Mouse (Mus musculus): ENCODE measurements around the gene Osbpl8.
"Not testable (repeated sequence)": the region's sequence is repeated elsewhere in the genome, so short reads cannot be mapped to it uniquely, and the experiment has no call there.

The Osbpl8 gene

GRCm38 (mm10) chr10:111185574-111186269 lies 21.2 kb downstream of the Osbpl8 start:
- no peak for DNase-seq (ENCODE audit: low spot score in 2 of 2)

GRCm38 (mm10) chr10:111189022-111189555 lies 24.5 kb downstream of the Osbpl8 start:
- no peak for DNase-seq (ENCODE audit: low spot score in 2 of 2)

- DNase-seq (ENCODE audit: low spot score in 2 of 2), result peak; percentile 41 to 68
Measured at GRCm38 (mm10) chr10:111190110-111190795, 25.7 kb downstream of the Osbpl8 start.

- no peak for DNase-seq (ENCODE audit: low spot score in 2 of 2)
Measured at GRCm38 (mm10) chr10:111193536-111193935, 29.0 kb downstream of the Osbpl8 start.

- DNase-seq (ENCODE audit: low spot score in 2 of 2), result no peak
Measured at GRCm38 (mm10) chr10:111196191-111196590, 31.6 kb downstream of the Osbpl8 start.

- not testable (repeated sequence) for DNase-seq (ENCODE audit: low spot score in 2 of 2)
Measured at GRCm38 (mm10) chr10:111198705-111199104, 34.2 kb downstream of the Osbpl8 start.

GRCm38 (mm10) chr10:111201120-111201519 lies 36.6 kb downstream of the Osbpl8 start:
- no peak for DNase-seq (ENCODE audit: low spot score in 2 of 2)

- no peak for DNase-seq (ENCODE audit: low spot score in 2 of 2)
Measured at GRCm38 (mm10) chr10:111201666-111202065, 37.1 kb downstream of the Osbpl8 start.

- no peak for DNase-seq (ENCODE audit: low spot score in 2 of 2)
Measured at GRCm38 (mm10) chr10:111204089-111204488, 39.5 kb downstream of the Osbpl8 start.

GRCm38 (mm10) chr10:111205421-111205820 lies 40.9 kb downstream of the Osbpl8 start:
- no peak for DNase-seq (ENCODE audit: low spot score in 2 of 2)

GRCm38 (mm10) chr10:111207386-111207785 lies 42.8 kb downstream of the Osbpl8 start:
- DNase-seq (ENCODE audit: low spot score in 2 of 2), result no peak

GRCm38 (mm10) chr10:111214084-111214483 lies 49.5 kb downstream of the Osbpl8 start:
- no peak for DNase-seq (ENCODE audit: low spot score in 2 of 2)

- no peak for DNase-seq (ENCODE audit: low spot score in 2 of 2)
Measured at GRCm38 (mm10) chr10:111214696-111215095, 50.1 kb downstream of the Osbpl8 start.

GRCm38 (mm10) chr10:111215572-111215971 lies 51.0 kb downstream of the Osbpl8 start:
- DNase-seq (ENCODE audit: low spot score in 2 of 2), result no peak

- no peak for DNase-seq (ENCODE audit: low spot score in 2 of 2)
Measured at GRCm38 (mm10) chr10:111216111-111216510, 51.6 kb downstream of the Osbpl8 start.

GRCm38 (mm10) chr10:111222535-111222934 lies 58.0 kb downstream of the Osbpl8 start:
- no peak for DNase-seq (ENCODE audit: low spot score in 2 of 2)

- no peak for DNase-seq (ENCODE audit: low spot score in 2 of 2)
Measured at GRCm38 (mm10) chr10:111223218-111223830, 58.8 kb downstream of the Osbpl8 start.

- DNase-seq (ENCODE audit: low spot score in 2 of 2), result no peak
Measured at GRCm38 (mm10) chr10:111224696-111225095, 60.1 kb downstream of the Osbpl8 start.

GRCm38 (mm10) chr10:111226508-111226907 lies 62.0 kb downstream of the Osbpl8 start:
- DNase-seq (ENCODE audit: low spot score in 2 of 2), result peak; percentile 89 to 90

- DNase-seq (ENCODE audit: low spot score in 2 of 2), result peak in 1 of 2 experiments; percentile 5
Measured at GRCm38 (mm10) chr10:111232237-111232636, 67.7 kb downstream of the Osbpl8 start.

- peak in 1 of 2 experiments; percentile 12 for DNase-seq (ENCODE audit: low spot score in 2 of 2)
Measured at GRCm38 (mm10) chr10:111233476-111234130, 69.1 kb downstream of the Osbpl8 start.

All from right cerebral cortex, postnatal 10 days (tissue).